Comparison of ENCODE assay signal across 8 mouse cellular contexts in the genomic region with DNA sequence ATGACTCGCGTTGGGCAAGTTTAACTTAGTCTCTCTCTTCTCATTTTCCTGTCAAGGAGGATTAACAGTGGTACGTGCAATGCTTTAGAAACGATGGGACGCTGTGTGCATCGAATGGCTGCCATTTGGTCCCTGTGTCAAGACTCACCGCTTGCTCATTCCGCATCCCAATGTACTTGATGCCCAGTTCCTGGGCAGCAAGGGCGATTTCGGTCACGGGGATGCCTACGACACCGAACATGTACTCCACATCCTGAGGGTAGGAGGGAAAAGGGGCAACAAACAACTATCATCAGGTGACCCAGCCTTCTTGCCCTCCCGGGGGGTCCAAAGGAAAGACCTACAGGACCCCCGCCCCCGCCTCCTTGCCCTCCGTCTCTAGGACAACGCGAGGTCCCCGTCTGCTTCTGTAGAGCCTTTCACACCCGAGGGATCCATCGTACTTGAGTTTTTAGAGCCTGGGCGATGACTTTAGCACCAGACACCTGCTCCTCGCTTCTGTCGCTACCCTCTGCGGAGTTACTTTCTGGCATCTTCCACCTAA. TPM values are rescaled to one million over a fixed set of nuclear protein-coding genes. Genes with fewer than 3 reads are reported as not detected.
DNase-seq lines count a peak whose midpoint lies in the region; ATAC-seq and TF ChIP-seq lines count a peak whose summit lies in the region.

TSS of gene Gm49387 (minus strand) at position 533 of the 544 bp plus-strand sequence.

- 2% methylated on average over 26 of the region's 26 CpGs for WGBS in kidney, adult 2 months
- WGBS in liver, postnatal 0 days (ENCODE audit: insufficient replicate concordance) = 2% methylated on average over 26 of the region's 26 CpGs

- no peak for TF ChIP-seq POLR2A in kidney, adult 2 months (IDR thresholded peaks at IDR 0.05; ENCODE audit: low read depth, low read length)

- TF ChIP-seq CTCF in kidney, adult 2 months (conservative IDR thresholded peaks at IDR 0.05; ENCODE audit: insufficient read depth, insufficient read length, low read depth, low read length) = no peak
- no peak for TF ChIP-seq CTCF in liver, postnatal 0 days (IDR thresholded peaks at IDR 0.05; ENCODE audit: low read depth)

- peak within 1 kb of the TSS; percentile 98 for H3K4me2 ChIP-seq in liver, postnatal 0 days (ENCODE audit: low read depth, low read length)

- peak within 1 kb of the TSS; percentile 94 for H3K9ac ChIP-seq in liver, postnatal 0 days (replicated peaks)

- DNase-seq in kidney, adult 2 months = no peak
- DNase-seq in kidney, adult 9 months = no peak
- peak; percentile 40 for DNase-seq in adipocyte (ENCODE audit: low spot score)
- no peak for DNase-seq in liver, postnatal 0 days
- DNase-seq in adrenal gland, postnatal 36 days = no peak
- no peak for DNase-seq in B cell, adult 2 months
- DNase-seq in left cerebral cortex, adult 11 months (ENCODE audit: low spot score) = no peak

- no peaks in the 10 kb centered on the region for H3K9me3 ChIP-seq in liver, postnatal 0 days (ENCODE audit: low read length)

- no peaks in the 10 kb centered on the region for H3K36me3 ChIP-seq in kidney, adult 2 months (ENCODE audit: control insufficient read depth, insufficient read depth, low read length)
- H3K36me3 ChIP-seq in liver, postnatal 0 days (replicated peaks; ENCODE audit: insufficient read depth, low read length) = no peaks in the 10 kb centered on the region

- H3K4me3 ChIP-seq in kidney, adult 2 months (ENCODE audit: insufficient read depth, low read depth, low read length) = peak within 1 kb of the TSS; percentile 62
- peak within 1 kb of the TSS; percentile 88 for H3K4me3 ChIP-seq in liver, postnatal 0 days (ENCODE audit: low read depth, low read length)

- peak within 1 kb of the TSS; percentile 83 for H3K27ac ChIP-seq in kidney, adult 2 months (ENCODE audit: insufficient read depth, low read depth, low read length)
- peak within 1 kb of the TSS; percentile 96 for H3K27ac ChIP-seq in liver, postnatal 0 days (ENCODE audit: low read depth)

- no peak for TF ChIP-seq EP300 in liver, postnatal 0 days (IDR thresholded peaks at IDR 0.05; ENCODE audit: low read depth)

- no peaks in the 10 kb centered on the region for H3K27me3 ChIP-seq in kidney, adult 2 months (replicated peaks; ENCODE audit: control insufficient read depth, insufficient read depth, low read length)
- no peaks in the 10 kb centered on the region for H3K27me3 ChIP-seq in liver, postnatal 0 days (ENCODE audit: insufficient read depth, low read length)

- ATAC-seq in granulocyte monocyte progenitor cell, adult 5-6 weeks (replicated peaks; ENCODE audit: poor library complexity, severe bottlenecking) = peak; percentile 7; the same call in 1 of the 2 replicates
- ATAC-seq in liver, postnatal 0 days = 0 out of 2 replicates have a peak, but pooled peaks have one; percentile 0

- peaks cover 21% of the 10 kb centered on the region; the same call in 1 of the 2 replicates for H3K4me1 ChIP-seq in kidney, adult 2 months (ENCODE audit: control insufficient read depth, insufficient read depth, low read length)
- peaks cover 21% of the 10 kb centered on the region for H3K4me1 ChIP-seq in liver, postnatal 0 days (ENCODE audit: insufficient read depth)

RNA-seq across cellular contexts. Expression of gene Gm49387, which starts in this region (rescaled TPM):
- not detected in 2 replicates for polyA plus RNA-seq in kidney, adult 2 months (2012; rRNA removed)
- not detected in 2 replicates for total RNA-seq in granulocyte monocyte progenitor cell, adult 5-6 weeks (2014; fragmentation: Nextera tagmentation)
- not detected in 2 replicates for total RNA-seq in granulocyte monocyte progenitor cell, adult 5-6 weeks (2017)
- polyA plus RNA-seq in liver, postnatal 0 days (2015; fragmentation: Nextera tagmentation; extraction: Ambion mirVana) = 0.89 and 3.9 TPM in 2 replicates
- total RNA-seq in adrenal gland, postnatal 36 days (2021) = not detected

Comparison
In these comparisons a context has a peak if more than half of its experiments do, and no peak if none do; other contexts are left out.
1. Peak in ATAC-seq in granulocyte monocyte progenitor cell, adult 5-6 weeks; RNA of the gene not detected or under 1 TPM.